Mouse (Mus musculus): Measurements from ENCODE around the gene Stx8.

- TF ChIP-seq CTCF (IDR thresholded peaks at IDR 0.05; ENCODE audit: control insufficient read depth, insufficient read depth, insufficient read length), result no peak
- TF ChIP-seq MAX (IDR thresholded peaks at IDR 0.05), result no peak
Measured at GRCm38 (mm10) chr11:68231558-68231957, 265.6 kb downstream of the Stx8 start.
